Mouse (Mus musculus) kidney, embryonic 14.5 days (tissue): ENCODE measurements around the gene Tram2. TPM values are rescaled to one million over a fixed set of nuclear protein-coding genes. Genes with fewer than 3 reads are reported as not detected.
A peak's percentile ranks its signal among the peaks of the same experiment; 100 is the strongest.

Source experiments
- ATAC-seq: fragments of 200-750 bp; cut with Nextera tagmentation; 2 replicates; pipeline ENCODE4 v1.8.0; 2017; ENCODE audit warnings: moderate number of reproducible peaks, mild to moderate bottlenecking, moderate TSS enrichment, moderate library complexity; ENCODE audit not compliant: low FRiP score, low TSS enrichment
- H3K27ac ChIP-seq: fragments of 300-500 bp; sonication (generic); 2 replicates; pipeline ENCODE4 v1.5.1; 2014; ENCODE audit warnings: low read depth, mild to moderate bottlenecking, low read length, moderate library complexity, mixed read lengths
- H3K27me3 ChIP-seq: fragments of 300-500 bp; sonication (generic); 2 replicates; pipeline ENCODE4 v1.6.1; 2014; ENCODE audit warnings: mild to moderate bottlenecking, low read length; ENCODE audit not compliant: control insufficient read depth, insufficient read depth
- H3K36me3 ChIP-seq: fragments of 300-500 bp; sonication (generic); 2 replicates; pipeline ENCODE4 v1.6.1; 2014; ENCODE audit warnings: low read length, mixed read lengths; ENCODE audit not compliant: control insufficient read depth, insufficient read depth
- H3K4me1 ChIP-seq: fragments of 300-500 bp; sonication (generic); 2 replicates; pipeline ENCODE4 v1.6.1; 2014; ENCODE audit warnings: low read length, mixed read lengths; ENCODE audit not compliant: control insufficient read depth, insufficient read depth
- H3K4me2 ChIP-seq: fragments of 300-500 bp; sonication (generic); replicated peaks from 2 replicates; pipeline ENCODE4 v1.6.1; 2014; ENCODE audit warnings: low read depth, mild to moderate bottlenecking, low read length
- H3K4me3 ChIP-seq: fragments of 300-500 bp; sonication (generic); 2 replicates; pipeline ENCODE4 v1.5.1; 2014; ENCODE audit warnings: mild to moderate bottlenecking, low read length
- H3K9ac ChIP-seq: fragments of 300-500 bp; sonication (generic); 2 replicates; pipeline ENCODE4 v1.6.1; 2014; ENCODE audit warnings: low read depth, mild to moderate bottlenecking, low read length, moderate library complexity
- H3K9me3 ChIP-seq: fragments of 300-500 bp; sonication (generic); 2 replicates; pipeline ENCODE4 v1.6.1; 2016; ENCODE audit warnings: low read length; ENCODE audit not compliant: control insufficient read depth
- WGBS: fragments of 180-500 bp; shearing (Covaris S2); extraction: QIAGEN DNeasy Blood & Tissue Kit; methylation state at CpG from one replicate; pipeline ENCODE4 v1.1.7; 2014; 5-methylcytosine and 5-hydroxymethylcytosine counted together
- polyA plus RNA-seq: library from polyadenylated mRNA; unstranded; fragments of >200 nt; fragmentation: Nextera tagmentation; extraction: Ambion mirVana; gene quantifications from 2 replicates; pipeline ENCODE4 v1.2.1, GENCODE M21; 2014

The Tram2 gene
- polyA plus RNA-seq, 1 experiment from 2014 or later: 12.4 TPM

DNA sequence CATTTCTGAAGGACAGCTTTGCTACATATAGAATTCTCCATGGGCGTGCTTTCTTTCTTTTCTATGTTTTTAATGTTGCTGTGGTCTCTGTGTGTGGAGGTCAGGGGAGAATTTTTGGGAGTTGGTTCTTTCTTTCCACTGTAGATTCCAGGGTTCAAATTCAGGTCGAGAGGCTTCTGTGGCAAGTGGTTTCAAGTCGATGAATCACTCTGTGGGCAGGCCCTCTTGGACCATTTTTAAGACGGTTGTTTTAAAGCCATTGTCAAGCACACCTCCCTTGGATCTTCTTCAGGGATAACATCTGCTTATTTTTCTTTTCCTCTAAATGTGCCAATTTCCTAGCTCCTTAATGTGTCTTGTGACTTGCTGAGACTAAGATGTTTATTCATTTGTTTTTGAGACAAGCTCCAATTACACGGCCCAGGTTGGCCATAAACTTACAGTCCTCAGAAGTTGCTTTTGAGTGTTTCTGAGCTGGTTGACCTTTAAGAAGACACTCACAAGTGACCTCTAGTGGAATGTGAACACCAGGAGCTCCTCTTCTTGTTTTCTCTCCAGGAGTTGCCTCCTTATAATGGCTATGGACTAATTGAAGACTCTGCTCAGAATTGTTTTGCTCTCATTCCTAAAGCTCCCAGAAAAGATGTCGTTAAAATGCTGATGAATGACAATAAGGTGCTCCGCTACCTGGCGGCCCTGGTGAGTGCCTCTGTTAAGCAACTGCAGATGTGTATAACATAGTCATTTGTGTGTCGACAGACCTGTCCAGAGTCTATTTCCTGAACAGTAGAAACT lies 104.5 kb downstream of the Tram2 start:
- Histone ChIP-seq H3K27me3 (no peaks in the 10 kb centered on the region), H3K4me3 (no peak overlapping the region), H3K9me3 (no peaks in the 10 kb centered on the region), H3K9ac (no peak overlapping the region), H3K27ac (no peak overlapping the region), H3K4me2 (no peak overlapping the region), H3K4me1 (no peaks in the 10 kb centered on the region), H3K36me3 (no peaks in the 10 kb centered on the region)
- no peak for ATAC-seq
- WGBS: 51% methylated on average over 9 of the region's 9 CpGs

GRCm38 (mm10) chr1:20973389-20973788 lies 105.6 kb downstream of the Tram2 start:
- no peak for ATAC-seq
- 96% methylated on average over 6 of the region's 6 CpGs for WGBS
- no peak overlapping the region for H3K4me2 ChIP-seq

GRCm38 (mm10) chr1:20969642-20970041 lies 109.4 kb downstream of the Tram2 start:
- no peak overlapping the region for H3K4me3 ChIP-seq
- no peak for ATAC-seq
- no peak overlapping the region for H3K9ac ChIP-seq
- H3K9me3 ChIP-seq: no peaks in the 10 kb centered on the region
- H3K27ac ChIP-seq: no peak overlapping the region
- H3K4me2 ChIP-seq: no peak overlapping the region
- H3K36me3 ChIP-seq: no peaks in the 10 kb centered on the region
- H3K27me3 ChIP-seq: no peaks in the 10 kb centered on the region
- H3K4me1 ChIP-seq: no peaks in the 10 kb centered on the region
- 87% methylated on average over 2 of the region's 2 CpGs for WGBS

More at GRCm38 (mm10) chr1:20973389-20973788, 105.6 kb downstream of the Tram2 start:
- H3K4me1 ChIP-seq: no peaks in the 10 kb centered on the region
- H3K4me3 ChIP-seq: no peak overlapping the region
- H3K36me3 ChIP-seq: no peaks in the 10 kb centered on the region
- no peak overlapping the region for H3K27ac ChIP-seq
- H3K9ac ChIP-seq: no peak overlapping the region
- no peaks in the 10 kb centered on the region for H3K9me3 ChIP-seq
- no peaks in the 10 kb centered on the region for H3K27me3 ChIP-seq

DNA sequence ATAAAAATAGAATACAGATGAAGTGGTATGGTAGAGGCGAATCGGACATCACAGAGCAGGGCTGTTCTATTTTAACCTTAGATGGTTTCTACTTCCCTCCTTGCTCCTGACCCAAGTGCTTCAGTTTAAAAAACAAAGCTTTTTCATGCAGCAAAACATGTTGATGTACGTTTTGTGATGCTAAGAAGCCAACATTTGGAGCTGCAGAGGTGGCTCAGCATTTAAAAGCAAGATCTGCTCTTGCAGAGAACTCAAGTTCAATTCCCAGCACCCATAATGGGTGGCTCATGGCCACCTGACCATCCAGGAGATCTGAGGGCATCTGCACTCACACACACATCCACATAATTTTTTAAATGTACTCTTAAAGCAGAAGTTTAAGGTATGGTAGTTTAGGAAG lies 124.2 kb downstream of the Tram2 start:
- Histone ChIP-seq H3K4me3 (no peak overlapping the region), H3K4me1 (peaks cover 3% of the 10 kb centered on the region; the same call in 1 of the 2 replicates)
- WGBS: 81% methylated on average over 3 of the region's 3 CpGs

DNA sequence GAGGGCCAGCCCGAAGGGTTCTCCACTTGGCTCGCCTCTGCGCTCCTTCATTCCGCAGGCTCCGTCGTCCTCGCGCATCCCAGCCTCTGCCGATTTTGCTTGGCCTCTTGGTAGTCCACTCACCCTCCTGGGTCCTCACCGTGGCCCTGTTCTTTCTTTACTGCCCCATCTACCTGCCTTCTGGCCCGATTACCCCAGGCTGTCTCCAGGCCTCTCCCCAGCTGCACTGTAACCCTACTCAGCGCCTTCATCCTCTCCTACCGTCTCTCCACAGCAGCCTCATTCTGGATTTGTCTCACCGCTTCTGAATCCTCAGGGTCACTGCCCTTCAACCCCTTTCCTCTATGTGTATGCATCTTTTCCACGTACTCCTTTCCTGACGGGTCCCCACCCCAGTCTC lies 127.2 kb downstream of the Tram2 start:
- 2% methylated on average over 16 of the region's 16 CpGs for WGBS
- H3K4me1 ChIP-seq: peaks cover 3% of the 10 kb centered on the region; the same call in 1 of the 2 replicates
- H3K9me3 ChIP-seq: no peaks in the 10 kb centered on the region
- no peaks in the 10 kb centered on the region for H3K27me3 ChIP-seq
- peak overlapping the region; percentile 77 for H3K4me2 ChIP-seq
- peak overlapping the region; percentile 68 for H3K9ac ChIP-seq
- 0 out of 2 replicates have a peak overlapping the region, but pooled peaks have one; percentile 11 for H3K27ac ChIP-seq
- H3K4me3 ChIP-seq: peak overlapping the region; percentile 56
- peak; percentile 58 for ATAC-seq
- no peaks in the 10 kb centered on the region for H3K36me3 ChIP-seq

More for the DNA sequence above, 124.2 kb downstream of the Tram2 start:
- no peaks in the 10 kb centered on the region for H3K27me3 ChIP-seq
- no peaks in the 10 kb centered on the region for H3K9me3 ChIP-seq
- ATAC-seq: no peak
- H3K27ac ChIP-seq: no peak overlapping the region
- no peak overlapping the region for H3K9ac ChIP-seq
- H3K36me3 ChIP-seq: no peaks in the 10 kb centered on the region
- H3K4me2 ChIP-seq: no peak overlapping the region

GRCm38 (mm10) chr1:20951300-20951763 lies 127.7 kb downstream of the Tram2 start, which contains the start of gene Efhc1:
Gene Efhc1, plus strand, starts transcription at chr1:20951626.
- Histone ChIP-seq H3K4me1 (peaks cover 3% of the 10 kb centered on the region; the same call in 1 of the 2 replicates), H3K36me3 (no peaks in the 10 kb centered on the region), H3K4me2 (peak within 1 kb of the TSS; percentile 77), H3K9me3 (no peaks in the 10 kb centered on the region), H3K27ac (peak within 1 kb of the TSS; percentile 59; the same call in 1 of the 2 replicates), H3K27me3 (no peaks in the 10 kb centered on the region), H3K9ac (peak within 1 kb of the TSS; percentile 68), H3K4me3 (peak within 1 kb of the TSS; percentile 56)
- peak; percentile 98 for ATAC-seq
- 2% methylated on average over 23 of the region's 23 CpGs for WGBS

Other genes with a start within 250 kb of the Tram2 start
- 2.5 and 5.1 TPM in 2 replicates for gene Paqr8, start 188.6 kb downstream of the Tram2 start, polyA plus RNA-seq
- gene Efhc1, start 127.6 kb downstream of the Tram2 start, polyA plus RNA-seq: 2.4 and 3.4 TPM in 2 replicates
- 9.3 and 10.3 TPM in 2 replicates for gene Tmem14a, start 139.3 kb upstream of the Tram2 start, polyA plus RNA-seq
- 9.3 and 10.7 TPM in 2 replicates for gene Gsta3, start 161.4 kb upstream of the Tram2 start, polyA plus RNA-seq